Mouse (Mus musculus): ENCODE results near the gene Rnf157.

The Rnf157 gene

GRCm38 (mm10) chr11:116298621-116299020, 114.2 kb downstream of the Rnf157 start:
- no peak for DNase-seq (ENCODE audit: low spot score)

- DNase-seq (ENCODE audit: low spot score) = no peak
These were observed 114.6 kb downstream of the Rnf157 start for GRCm38 (mm10) chr11:116298221-116298620.

GRCm38 (mm10) chr11:116297017-116297416, 115.8 kb downstream of the Rnf157 start:
- DNase-seq (ENCODE audit: low spot score) = no peak

- no peak for DNase-seq (ENCODE audit: low spot score)
These were observed 116.6 kb downstream of the Rnf157 start for GRCm38 (mm10) chr11:116296191-116296734.

- peak; percentile 81 for DNase-seq (ENCODE audit: low spot score)
These were observed 118.5 kb downstream of the Rnf157 start for GRCm38 (mm10) chr11:116294319-116294718.

GRCm38 (mm10) chr11:116293538-116294137, 119.2 kb downstream of the Rnf157 start:
- no peak for DNase-seq (ENCODE audit: low spot score)

GRCm38 (mm10) chr11:116292401-116292800, 120.4 kb downstream of the Rnf157 start:
- no peak for DNase-seq (ENCODE audit: low spot score)

GRCm38 (mm10) chr11:116290556-116290955, 122.3 kb downstream of the Rnf157 start:
- no peak for DNase-seq (ENCODE audit: low spot score)

GRCm38 (mm10) chr11:116287351-116287750, 125.5 kb downstream of the Rnf157 start:
- no peak for DNase-seq (ENCODE audit: low spot score)
